Comparison of ENCODE assay signal across 22 mouse cellular contexts in the genomic region with DNA sequence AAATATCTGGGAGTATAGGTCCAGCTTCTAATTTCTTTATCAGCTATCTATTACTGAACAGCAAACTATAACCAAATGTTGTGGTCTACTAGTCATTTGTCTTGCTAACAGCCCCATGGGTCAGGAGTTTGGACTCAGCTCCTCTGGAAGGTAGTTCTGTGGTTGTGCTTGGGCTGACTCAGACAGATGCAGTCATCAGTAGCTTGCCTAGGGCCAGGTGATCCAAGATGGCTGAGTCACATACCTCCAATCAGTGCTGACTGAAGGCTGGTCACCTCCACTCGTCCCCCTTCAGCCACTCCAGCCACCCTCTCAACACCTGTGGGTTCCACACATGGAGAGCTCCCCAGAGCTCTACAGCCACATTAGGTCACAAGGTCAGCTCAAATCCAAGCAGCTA.
DNase-seq lines count a peak whose midpoint lies in the region; ATAC-seq and TF ChIP-seq lines count a peak whose summit lies in the region.
"Had no signal": no experiment of that assay in that cellular context is flagged by ENCODE, and none has a peak within 500 bp of the region (broad histone marks: within the 10 kb centered on the region; RNA-seq: fewer than 3 reads in every experiment).

No protein-coding gene starts in this region.

- TF ChIP-seq CTCF in layer of hippocampus, adult 2 months (conservative IDR thresholded peaks at IDR 0.05), result no peak

- no peaks in the 10 kb centered on the region for H3K9me3 ChIP-seq in heart, embryonic 12.5 days (replicated peaks)
- H3K9me3 ChIP-seq: hindbrain, embryonic 12.5 days; limb, embryonic 10.5 days; liver, embryonic 15.5 days; midbrain, embryonic 15.5 days; neural tube, embryonic 12.5 days had no signal

- intact Hi-C loops in heart, postnatal 14 days (cut with DNase I), result no loop called here

- ATAC-seq in heart, embryonic 12.5 days (ENCODE audit: insufficient number of reproducible peaks, low FRiP score), result no peak
- ATAC-seq: forebrain, embryonic 14.5 days; midbrain, embryonic 15.5 days had no signal

- H3K9ac ChIP-seq in heart, embryonic 12.5 days, result no peak overlapping the region
- H3K9ac ChIP-seq: hindbrain, embryonic 12.5 days; liver, embryonic 15.5 days; midbrain, embryonic 15.5 days; neural tube, embryonic 12.5 days had no signal

- H3K4me3 ChIP-seq in heart, embryonic 12.5 days, result no peak overlapping the region
- H3K4me3 ChIP-seq in layer of hippocampus, adult 2 months, result no peak overlapping the region
- H3K4me3 ChIP-seq: hindbrain, embryonic 12.5 days; limb, embryonic 10.5 days; liver, embryonic 15.5 days; midbrain, embryonic 15.5 days; neural tube, embryonic 12.5 days had no signal

- no peak overlapping the region for H3K4me2 ChIP-seq in heart, embryonic 12.5 days
- H3K4me2 ChIP-seq: hindbrain, embryonic 12.5 days; liver, embryonic 15.5 days; midbrain, embryonic 15.5 days; neural tube, embryonic 12.5 days had no signal

- DNase-seq in heart, postnatal 14 days, result no peak
- peak; percentile 69 to 75 for DNase-seq in lung, adult 18-20 months
- DNase-seq in lung, postnatal 10 days, result no peak
- DNase-seq in NIH3T3 (ENCODE audit: low read depth), result peak; percentile 17
- DNase-seq in left cerebral cortex, adult 9 months (ENCODE audit: low spot score in 2 of 2), result no peak
- DNase-seq in layer of hippocampus, adult 2 months (ENCODE audit: low spot score in 2 of 2), result no peak
- DNase-seq: adrenal gland, postnatal 14 days; cerebellum, adult 2 months; cerebellum, postnatal 25 days; gastrocnemius, postnatal 10 days; kidney, adult 18-20 months; liver; right cerebral cortex, postnatal 14 days had no signal

- peaks cover 60% of the 10 kb centered on the region for H3K4me1 ChIP-seq in heart, embryonic 12.5 days (replicated peaks)
- H3K4me1 ChIP-seq: hindbrain, embryonic 12.5 days; midbrain, embryonic 15.5 days; neural tube, embryonic 12.5 days had no signal

- H3K27me3 ChIP-seq in heart, embryonic 12.5 days (replicated peaks), result no peaks in the 10 kb centered on the region
- H3K27me3 ChIP-seq: hindbrain, embryonic 12.5 days; liver, embryonic 15.5 days; midbrain, embryonic 15.5 days; neural tube, embryonic 12.5 days had no signal

- 32% methylated on average over 1 of the region's 1 CpGs for WGBS in heart, embryonic 12.5 days

- no peaks in the 10 kb centered on the region for H3K36me3 ChIP-seq in heart, embryonic 12.5 days
- H3K36me3 ChIP-seq: hindbrain, embryonic 12.5 days; limb, embryonic 10.5 days; liver, embryonic 15.5 days; midbrain, embryonic 15.5 days; neural tube, embryonic 12.5 days had no signal

- H3K27ac ChIP-seq in heart, embryonic 12.5 days (ENCODE audit: poor library complexity, severe bottlenecking), result peak overlapping the region; percentile 79
- no peak overlapping the region for H3K27ac ChIP-seq in layer of hippocampus, adult 2 months
- H3K27ac ChIP-seq: hindbrain, embryonic 12.5 days; kidney, postnatal 0 days; liver, embryonic 15.5 days; macrophage; midbrain, embryonic 15.5 days; neural tube, embryonic 12.5 days had no signal

Comparison
In these comparisons a context has a peak if more than half of its experiments do, and no peak if none do; other contexts are left out.
1. DNase-seq: peak in lung, adult 18-20 months (2 of 2) and NIH3T3 (single experiment); none in heart, postnatal 14 days (0 of 2), lung, postnatal 10 days (single experiment), left cerebral cortex, adult 9 months (0 of 2) and layer of hippocampus, adult 2 months (0 of 2).